Mouse (Mus musculus): ENCODE measurements at regions not wholly inside any gene's neighbourhood (a gene's known extent, or its start where the extent isn't known, plus 50 kb on each side); places are given as distances from the start of the nearest gene placed in this dataset.
"Not testable (repeated sequence)": the region's sequence is repeated elsewhere in the genome, so short reads cannot be mapped to it uniquely, and the experiment has no call there.

- DNase-seq, result no peak
Measured at GRCm38 (mm10) chr3:38312834-38313233, 171.8 kb downstream of the Ankrd50 start.

DNA sequence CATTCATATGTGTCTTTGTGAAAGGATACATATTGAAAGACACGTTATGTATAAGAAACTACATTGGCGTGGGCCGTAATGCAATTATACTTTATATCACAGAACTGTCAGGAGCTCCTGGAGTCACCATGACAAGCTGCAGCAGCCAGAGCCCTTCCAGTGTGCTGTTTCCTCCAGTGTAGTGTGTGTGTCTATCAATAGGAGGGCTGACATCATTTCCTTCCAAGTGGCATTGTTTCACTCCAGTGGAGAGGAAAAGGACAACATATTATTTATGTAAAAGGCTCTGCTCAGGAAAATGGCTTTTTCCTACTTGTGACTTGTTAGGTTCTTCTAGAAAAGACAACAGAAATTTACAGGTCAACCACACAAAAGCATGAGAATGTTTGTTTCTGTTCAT is 172.5 kb downstream of the Ankrd50 start:
- peak; percentile 16 to 28 for DNase-seq

- no peak for DNase-seq
Measured at GRCm38 (mm10) chr3:38299898-38300751, 184.5 kb downstream of the Ankrd50 start.

GRCm38 (mm10) chr3:38299236-38299897 is 185.3 kb downstream of the Ankrd50 start:
- DNase-seq, result peak in 1 of 2 experiments; percentile 7

GRCm38 (mm10) chr3:38297499-38297898 is 187.1 kb downstream of the Ankrd50 start:
- no peak for DNase-seq

DNA sequence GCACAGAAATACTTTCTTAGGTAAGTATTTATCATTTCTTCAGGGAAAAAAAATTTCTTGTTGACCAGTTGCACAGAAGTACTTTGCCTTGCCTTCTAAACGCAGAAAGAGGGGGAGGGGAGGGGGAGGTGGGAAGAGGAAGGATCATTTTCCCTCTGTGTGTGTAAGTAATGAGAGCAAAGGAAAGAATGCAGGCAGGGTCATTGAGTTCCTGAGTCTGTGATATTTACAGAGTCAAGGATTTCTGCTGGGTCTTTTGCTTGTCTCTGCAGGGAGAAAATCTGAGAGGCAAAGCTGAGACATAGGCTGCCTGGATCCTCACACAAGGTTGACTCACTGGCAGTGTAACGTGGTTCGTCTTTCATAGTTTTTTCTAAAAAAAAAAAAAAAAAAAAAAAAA is 195.6 kb downstream of the Ankrd50 start:
- DNase-seq, result no peak

DNA sequence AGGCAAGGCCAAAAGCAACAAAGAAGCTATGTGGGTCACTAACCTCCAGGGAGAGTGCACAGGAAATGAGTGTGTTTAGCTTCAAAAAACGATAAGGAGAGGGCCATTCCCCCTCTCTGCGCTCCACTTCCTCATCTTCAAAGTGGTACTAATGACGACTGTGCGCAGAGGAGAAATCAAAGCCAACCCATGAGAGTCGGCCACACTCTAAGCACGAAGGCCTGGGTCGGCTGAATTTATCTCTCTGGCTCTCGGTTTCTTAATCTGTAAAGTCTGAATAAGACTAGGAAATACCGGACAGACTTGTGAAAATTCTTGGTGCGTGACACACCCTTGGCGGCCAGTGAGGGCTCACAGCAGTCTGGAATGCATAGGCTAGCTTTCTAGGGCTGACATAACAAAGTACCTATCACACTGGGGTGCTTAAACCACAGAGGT is 200.9 kb downstream of the Ankrd50 start:
- DNase-seq, result peak; percentile 27 to 32

- no peak for DNase-seq
Measured at GRCm38 (mm10) chr3:38282891-38283290, 201.8 kb downstream of the Ankrd50 start.

DNA sequence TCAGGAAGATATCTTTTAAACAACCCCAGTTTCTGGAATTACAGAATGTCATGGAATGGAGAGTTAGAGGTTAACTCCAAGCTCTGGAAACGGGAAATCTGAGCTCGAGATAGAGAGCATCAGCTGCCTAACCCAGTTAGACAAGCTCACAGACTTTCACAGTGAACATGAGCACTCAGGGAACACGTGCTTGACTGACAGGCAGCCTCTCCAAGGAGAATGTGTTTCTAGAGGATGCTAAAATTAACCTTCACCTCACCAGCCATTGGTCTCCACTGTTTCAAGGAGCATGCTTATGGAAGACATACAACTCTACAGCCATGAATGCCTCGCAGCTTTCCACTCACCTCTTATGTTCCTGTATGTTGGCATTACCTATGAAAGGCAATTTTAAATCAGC is 203.0 kb downstream of the Ankrd50 start:
- DNase-seq, result no peak

- DNase-seq, result no peak
Measured at GRCm38 (mm10) chr3:38280876-38281275, 203.8 kb downstream of the Ankrd50 start.

GRCm38 (mm10) chr3:38280105-38280504 is 204.5 kb downstream of the Ankrd50 start:
- DNase-seq, result no peak

- no peak for DNase-seq
Measured at GRCm38 (mm10) chr3:38276948-38277504, 207.6 kb downstream of the Ankrd50 start.

- DNase-seq, result peak; percentile 29 to 65
Measured at GRCm38 (mm10) chr3:38275321-38275720, 209.3 kb downstream of the Ankrd50 start.

DNA sequence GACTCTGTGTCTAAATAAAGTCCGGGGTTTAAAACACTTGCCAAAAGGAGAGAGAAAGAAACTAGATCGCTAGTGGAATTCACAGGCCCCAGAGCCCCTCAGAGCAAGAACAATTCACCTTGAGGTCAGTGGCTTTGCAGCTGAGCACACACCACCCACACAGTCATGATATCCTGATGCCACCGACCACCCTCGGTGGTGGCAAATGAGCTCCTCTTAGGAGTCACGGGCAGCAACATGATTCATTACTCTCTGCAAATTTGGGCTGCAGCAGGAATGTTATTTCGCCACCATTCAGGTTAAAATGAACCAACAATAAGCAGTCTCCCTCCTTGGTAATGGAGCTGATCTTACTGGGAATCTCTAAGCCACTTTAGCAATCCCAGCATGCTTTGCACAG is 213.9 kb downstream of the Ankrd50 start:
- no peak for DNase-seq

GRCm38 (mm10) chr3:38268226-38268625 is 216.4 kb downstream of the Ankrd50 start:
- DNase-seq, result no peak

- DNase-seq, result no peak
Measured at GRCm38 (mm10) chr3:38263261-38264141, 221.1 kb downstream of the Ankrd50 start.

DNA sequence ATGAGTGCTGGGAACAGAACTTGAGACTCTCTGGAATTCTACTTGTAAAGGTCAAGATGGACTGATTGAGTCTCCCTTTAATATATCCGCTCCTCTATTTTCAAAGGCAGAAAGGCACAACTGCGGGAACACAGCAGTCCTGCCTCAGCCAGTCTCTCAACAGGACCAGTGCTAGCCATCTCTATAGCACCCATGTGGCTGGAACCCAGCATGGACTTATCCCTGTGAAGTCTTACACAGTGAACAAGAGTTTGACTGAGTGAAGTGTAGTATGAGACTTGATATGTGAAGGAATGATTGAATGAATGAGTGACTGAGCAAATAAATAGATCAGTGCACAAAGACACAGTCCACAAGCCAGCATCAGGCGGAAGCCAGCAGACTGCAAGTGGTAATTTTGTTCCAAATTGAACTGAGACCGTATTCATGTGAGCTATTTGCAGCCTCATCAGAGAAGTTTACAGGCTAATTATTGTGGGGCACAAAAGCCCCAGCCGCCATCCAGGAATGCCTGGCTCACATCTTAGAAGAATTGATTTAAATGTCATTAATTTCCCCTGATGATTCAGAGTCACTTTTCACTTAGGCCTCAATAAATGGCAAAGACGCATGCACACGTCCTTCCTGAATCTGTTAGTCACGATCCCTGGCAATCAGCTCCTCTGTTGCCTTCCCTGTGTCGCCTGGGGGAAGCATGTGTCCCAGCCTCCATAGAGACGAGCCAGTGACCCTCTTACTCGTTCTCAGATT is 223.1 kb downstream of the Ankrd50 start:
- DNase-seq, result no peak

DNA sequence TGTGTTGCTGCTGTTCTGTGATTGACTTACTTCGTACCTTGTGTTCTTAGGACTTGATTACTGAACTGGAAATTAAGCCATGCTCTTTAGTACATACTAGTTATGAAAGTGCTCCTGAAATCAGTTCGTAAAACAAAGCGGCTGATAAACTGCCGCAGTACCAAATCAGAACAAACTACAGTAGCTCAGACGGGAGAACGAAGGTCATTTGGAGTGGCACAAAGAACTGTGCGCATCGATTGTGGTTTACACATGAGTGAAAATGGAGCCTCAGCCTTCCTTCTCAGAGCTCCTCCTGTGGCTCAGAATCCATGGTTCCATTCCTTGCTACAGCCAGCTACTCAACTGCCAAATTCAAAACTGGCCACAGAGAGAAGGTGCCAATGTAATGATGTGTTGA is 225.4 kb downstream of the Ankrd50 start:
- not testable (repeated sequence) for DNase-seq

GRCm38 (mm10) chr3:38257843-38258290 is 226.8 kb downstream of the Ankrd50 start:
- DNase-seq, result no peak

DNA sequence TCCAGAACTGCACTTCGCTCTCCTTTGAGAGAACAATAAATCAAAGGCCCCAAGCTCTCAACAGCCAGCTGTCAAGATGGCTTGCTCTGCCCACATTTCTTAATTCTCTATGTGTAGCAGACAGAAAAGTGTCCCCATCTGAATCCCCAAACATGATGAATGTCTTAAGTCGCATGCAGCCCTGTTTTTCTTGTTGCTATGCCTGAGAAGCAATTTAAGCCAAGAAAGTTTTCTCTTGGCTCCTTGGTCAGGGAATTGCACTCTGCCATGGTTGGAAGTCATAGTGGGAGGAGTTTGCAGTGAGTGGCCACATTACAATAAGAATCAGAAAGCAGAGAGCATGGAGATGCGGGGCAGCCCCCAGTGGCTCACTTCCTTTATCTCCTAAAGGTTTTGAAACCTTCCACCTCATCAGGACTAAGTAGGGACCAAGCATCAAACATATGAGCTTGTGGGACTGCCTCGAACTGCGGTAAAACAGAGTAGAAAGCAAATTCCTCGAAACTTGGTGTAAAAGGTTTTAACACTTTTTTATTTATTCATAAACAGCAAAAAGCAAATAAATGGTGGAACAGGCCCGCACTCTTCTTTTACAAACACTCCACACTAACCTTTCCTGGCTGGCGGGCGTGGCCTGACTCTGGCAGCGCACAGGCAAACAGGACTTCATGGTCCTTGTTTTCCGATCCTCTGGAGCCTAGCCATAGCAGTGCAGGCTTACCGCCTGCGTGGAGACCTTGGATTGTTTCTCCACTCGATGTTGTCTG is 227.4 kb downstream of the Ankrd50 start:
- no peak for DNase-seq

DNA sequence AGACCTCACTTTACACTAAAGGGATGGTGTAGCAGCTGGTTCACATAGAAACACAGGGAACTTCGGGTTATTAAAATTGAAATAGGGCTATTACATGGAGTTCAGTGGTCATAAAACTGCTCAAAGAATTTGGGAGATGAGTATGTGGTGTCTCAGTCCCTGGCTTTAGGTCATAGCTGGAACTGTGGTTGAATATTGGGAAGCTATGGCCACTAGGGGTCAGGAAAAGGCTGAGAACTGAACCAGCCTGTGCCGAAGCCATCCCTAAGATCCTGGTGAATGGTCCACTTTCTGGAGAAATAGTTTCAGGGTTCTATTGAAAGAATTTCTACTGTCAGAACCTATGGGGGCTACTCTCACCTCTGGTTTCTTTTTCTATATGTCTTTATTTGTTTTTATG is 229.0 kb downstream of the Ankrd50 start:
- peak; percentile 45 to 66 for DNase-seq

Measured in kidney, adult 8-10 months (tissue).